Mouse (Mus musculus): ENCODE measurements around the gene Gm4924. TPM values are rescaled to one million over a fixed set of nuclear protein-coding genes. Genes with fewer than 3 reads are reported as not detected.

The Gm4924 gene
- 6.7 and 8.4 TPM in 2 replicates for polyA plus RNA-seq (2015; fragmentation: Nextera tagmentation; extraction: Ambion mirVana)

- ATAC-seq (replicated peaks; ENCODE audit: low FRiP score, low read depth), result peak; percentile 99
- TF ChIP-seq CTCF (IDR thresholded peaks at IDR 0.05; ENCODE audit: low read depth), result no peak
Measured at GRCm38 (mm10) chr10:82354083-82355010, at the start of gene Gm4924. TSS of gene Gm4924 (plus strand) at chr10:82354255.

GRCm38 (mm10) chr10:82316482-82316881 is 37.6 kb upstream of the Gm4924 start, which contains the start of gene 4932415D10Rik:
TSS of gene 4932415D10Rik (minus strand) at chr10:82316582.
- Histone ChIP-seq H3K27ac (no peak within 1 kb of the TSS), H3K4me2 (ENCODE audit: low read length) (no peak within 1 kb of the TSS), H3K9me3 (replicated peaks; ENCODE audit: low read length) (no peaks in the 10 kb centered on the region), H3K27me3 (ENCODE audit: insufficient read depth, low read length) (no peaks in the 10 kb centered on the region), H3K4me3 (replicated peaks; ENCODE audit: low read depth, low read length) (no peak within 1 kb of the TSS), H3K36me3 (ENCODE audit: insufficient read depth, low read length) (no peaks in the 10 kb centered on the region), H3K4me1 (replicated peaks; ENCODE audit: insufficient read depth, low read length) (no peaks in the 10 kb centered on the region), H3K9ac (ENCODE audit: low read depth, low read length) (no peak within 1 kb of the TSS)
- no peak for DNase-seq (ENCODE audit: low spot score)
- no peak for TF ChIP-seq CTCF (IDR thresholded peaks at IDR 0.05; ENCODE audit: low read depth)
- ATAC-seq (replicated peaks; ENCODE audit: low FRiP score, low read depth), result no peak
- WGBS, result 93% methylated on average over 1 of the region's 1 CpGs

More at GRCm38 (mm10) chr10:82354083-82355010, at the start of gene Gm4924:
- 6% methylated on average over 34 of the region's 34 CpGs for WGBS
- Histone ChIP-seq H3K4me3 (replicated peaks; ENCODE audit: low read depth, low read length) (peak within 1 kb of the TSS; percentile 66), H3K4me2 (ENCODE audit: low read length) (peak within 1 kb of the TSS; percentile 58), H3K9me3 (replicated peaks; ENCODE audit: low read length) (no peaks in the 10 kb centered on the region; the same call in 1 of the 2 replicates), H3K9ac (ENCODE audit: low read depth, low read length) (peak within 1 kb of the TSS; percentile 79), H3K4me1 (replicated peaks; ENCODE audit: insufficient read depth, low read length) (no peaks in the 10 kb centered on the region; the same call in 1 of the 2 replicates), H3K27me3 (ENCODE audit: insufficient read depth, low read length) (no peaks in the 10 kb centered on the region), H3K36me3 (ENCODE audit: insufficient read depth, low read length) (no peaks in the 10 kb centered on the region), H3K27ac (peak within 1 kb of the TSS; percentile 78)
- peak; percentile 93 for DNase-seq (ENCODE audit: low spot score)

- Histone ChIP-seq H3K4me1 (replicated peaks; ENCODE audit: insufficient read depth, low read length) (no peaks in the 10 kb centered on the region), H3K9ac (ENCODE audit: low read depth, low read length) (no peak overlapping the region), H3K36me3 (ENCODE audit: insufficient read depth, low read length) (no peaks in the 10 kb centered on the region), H3K9me3 (replicated peaks; ENCODE audit: low read length) (no peaks in the 10 kb centered on the region), H3K27me3 (ENCODE audit: insufficient read depth, low read length) (no peaks in the 10 kb centered on the region), H3K4me2 (ENCODE audit: low read length) (no peak overlapping the region), H3K27ac (no peak overlapping the region), H3K4me3 (replicated peaks; ENCODE audit: low read depth, low read length) (no peak overlapping the region)
- 65% methylated on average over 3 of the region's 3 CpGs for WGBS
- TF ChIP-seq CTCF (IDR thresholded peaks at IDR 0.05; ENCODE audit: low read depth), result peak; percentile 32; the same call in 1 of the 2 replicates
- DNase-seq (ENCODE audit: low spot score) (peak; percentile 8), ATAC-seq (replicated peaks; ENCODE audit: low FRiP score, low read depth) (no peak)
Measured at GRCm38 (mm10) chr10:82320134-82320533, 33.9 kb upstream of the Gm4924 start.

- WGBS, result 83% methylated on average over 5 of the region's 5 CpGs
- no peak for DNase-seq (ENCODE audit: low spot score)
- H3K27me3 ChIP-seq (ENCODE audit: insufficient read depth, low read length), result no peaks in the 10 kb centered on the region
- peaks cover 3% of the 10 kb centered on the region; the same call in 1 of the 2 replicates for H3K9me3 ChIP-seq (replicated peaks; ENCODE audit: low read length)
- TF ChIP-seq CTCF (IDR thresholded peaks at IDR 0.05; ENCODE audit: low read depth), result no peak
- no peak overlapping the region for H3K27ac ChIP-seq
- no peak for ATAC-seq (replicated peaks; ENCODE audit: low FRiP score, low read depth)
- H3K36me3 ChIP-seq (ENCODE audit: insufficient read depth, low read length), result no peaks in the 10 kb centered on the region
- H3K4me2 ChIP-seq (ENCODE audit: low read length), result no peak overlapping the region
- no peak overlapping the region for H3K9ac ChIP-seq (ENCODE audit: low read depth, low read length)
- H3K4me3 ChIP-seq (replicated peaks; ENCODE audit: low read depth, low read length), result no peak overlapping the region
- no peaks in the 10 kb centered on the region for H3K4me1 ChIP-seq (replicated peaks; ENCODE audit: insufficient read depth, low read length)
Measured at GRCm38 (mm10) chr10:82329826-82330225, 24.2 kb upstream of the Gm4924 start.

- 98% methylated on average over 4 of the region's 4 CpGs for WGBS
- no peaks in the 10 kb centered on the region; the same call in 1 of the 2 replicates for H3K4me1 ChIP-seq (replicated peaks; ENCODE audit: insufficient read depth, low read length)
- TF ChIP-seq CTCF (IDR thresholded peaks at IDR 0.05; ENCODE audit: low read depth), result 0 out of 2 replicates have a peak, but pooled peaks have one; percentile 5
- H3K27me3 ChIP-seq (ENCODE audit: insufficient read depth, low read length), result no peaks in the 10 kb centered on the region
- no peaks in the 10 kb centered on the region; the same call in 1 of the 2 replicates for H3K9me3 ChIP-seq (replicated peaks; ENCODE audit: low read length)
- no peak overlapping the region for H3K4me2 ChIP-seq (ENCODE audit: low read length)
- H3K36me3 ChIP-seq (ENCODE audit: insufficient read depth, low read length), result no peaks in the 10 kb centered on the region
- no peak overlapping the region for H3K4me3 ChIP-seq (replicated peaks; ENCODE audit: low read depth, low read length)
- ATAC-seq (replicated peaks; ENCODE audit: low FRiP score, low read depth) (no peak), DNase-seq (ENCODE audit: low spot score) (no peak)
- no peak overlapping the region for H3K27ac ChIP-seq
- no peak overlapping the region for H3K9ac ChIP-seq (ENCODE audit: low read depth, low read length)
Measured at GRCm38 (mm10) chr10:82355401-82355800, 1.3 kb downstream of the Gm4924 start.

GRCm38 (mm10) chr10:82361911-82362310 is 7.9 kb downstream of the Gm4924 start:
- Histone ChIP-seq H3K4me1 (replicated peaks; ENCODE audit: insufficient read depth, low read length) (no peaks in the 10 kb centered on the region), H3K9ac (ENCODE audit: low read depth, low read length) (no peak overlapping the region), H3K4me2 (ENCODE audit: low read length) (no peak overlapping the region), H3K4me3 (replicated peaks; ENCODE audit: low read depth, low read length) (no peak overlapping the region), H3K27me3 (ENCODE audit: insufficient read depth, low read length) (no peaks in the 10 kb centered on the region), H3K36me3 (ENCODE audit: insufficient read depth, low read length) (peaks cover 3% of the 10 kb centered on the region; the same call in 1 of the 2 replicates), H3K9me3 (replicated peaks; ENCODE audit: low read length) (peaks cover 14% of the 10 kb centered on the region; the same call in 1 of the 2 replicates), H3K27ac (no peak overlapping the region)
- ATAC-seq (replicated peaks; ENCODE audit: low FRiP score, low read depth), result no peak
- 89% methylated on average over 9 of the region's 9 CpGs for WGBS
- DNase-seq (ENCODE audit: low spot score), result no peak
- no peak for TF ChIP-seq CTCF (IDR thresholded peaks at IDR 0.05; ENCODE audit: low read depth)

All from kidney, postnatal 0 days (tissue).